Mouse (Mus musculus) spleen, adult 10 weeks (tissue): ENCODE measurements around the gene Sstr2. TPM values are rescaled to one million over a fixed set of nuclear protein-coding genes. Genes with fewer than 3 reads are reported as not detected.

Experiments
- polyA plus RNA-seq: library from polyadenylated mRNA; stranded (reverse); fragments of 350-450 nt; fragmentation: Illumina TruSeq; extraction: RNeasy Lipid Tissue Mini Kit (QIAGEN cat#74804); gene quantifications from one replicate; pipeline ENCODE4 v1.2.3, GENCODE M21; 2015; ENCODE audit warnings: low replicate concordance; ENCODE audit not compliant: insufficient read depth

Sstr2 gene
- not detected for polyA plus RNA-seq

DNA sequence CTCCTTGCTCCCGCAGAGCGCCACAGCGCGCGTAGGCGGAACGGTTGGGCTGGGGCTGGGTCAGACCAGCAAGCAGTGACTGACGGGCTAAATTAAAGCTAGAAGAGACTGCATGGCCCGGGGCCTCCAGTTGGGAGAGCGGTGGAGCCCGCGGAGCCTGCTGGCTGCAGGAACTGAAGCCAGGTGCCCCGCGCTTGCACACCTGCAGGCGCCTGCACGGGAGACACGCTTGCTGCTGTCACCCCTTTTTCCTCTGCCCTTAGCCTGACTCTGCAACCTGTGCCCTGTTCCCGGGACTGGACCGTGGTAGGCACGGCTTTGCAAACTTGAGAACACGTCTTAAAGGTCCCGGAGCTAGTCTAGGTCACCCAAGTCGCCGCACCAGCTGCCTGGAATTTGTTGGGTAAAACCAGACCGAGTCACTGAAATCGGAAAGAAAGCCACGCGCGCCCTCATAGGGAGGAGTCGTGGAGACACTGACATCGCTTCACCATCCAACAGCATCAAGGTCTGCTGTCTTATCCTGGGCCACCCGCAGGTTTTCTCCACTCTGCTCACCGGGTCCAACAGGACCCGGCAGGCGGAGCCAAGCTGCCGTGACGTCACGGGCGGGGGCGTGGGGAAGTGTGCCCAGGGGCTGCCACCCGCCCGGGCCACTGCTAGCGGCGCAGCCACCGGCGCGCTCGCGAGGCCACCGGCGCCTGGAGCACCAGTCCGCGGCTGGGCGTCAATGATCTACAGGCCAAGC lies at the start of gene Sstr2:
TSS of gene Sstr2 (plus strand) at position 671 of the 748 bp plus-strand sequence.

DNA sequence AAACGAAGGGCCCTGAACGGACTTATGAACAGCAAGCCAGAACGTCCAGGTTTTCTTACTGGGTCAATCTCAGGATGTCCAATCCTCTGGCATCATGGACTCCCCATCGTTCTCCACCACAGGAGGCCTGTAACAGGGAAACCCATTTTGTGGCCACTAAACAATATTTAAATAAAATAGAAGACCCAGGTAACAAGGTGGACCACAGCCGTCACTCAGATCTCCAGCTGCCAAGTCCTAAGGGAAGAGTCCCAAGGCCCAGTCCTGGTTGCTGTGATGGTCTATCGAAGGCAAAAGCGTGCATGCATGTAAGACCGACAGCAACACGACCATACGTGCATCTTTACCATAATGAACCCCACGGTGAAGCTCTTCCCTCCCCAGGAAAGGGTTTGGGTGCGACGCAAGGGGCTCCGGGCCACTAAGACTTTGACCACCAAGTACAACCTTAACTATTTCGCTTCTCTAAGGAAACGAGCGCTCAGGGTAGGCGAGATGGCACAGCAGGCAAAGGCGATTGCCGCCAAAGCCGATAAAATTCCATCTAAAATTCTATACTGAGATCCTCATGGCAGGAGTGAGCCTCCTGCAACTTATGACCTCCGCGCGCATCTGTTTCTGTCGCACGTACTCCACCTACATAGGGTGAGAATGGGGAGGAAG lies 29.7 kb downstream of the Sstr2 start, which contains the start of gene Cog1:
TSS of gene Cog1 (plus strand) at position 480 of the 663 bp plus-strand sequence.

GRCm38 (mm10) chr11:113649353-113650210 lies 30.4 kb downstream of the Sstr2 start, which contains the start of gene Slc39a11:
Gene Slc39a11 (minus strand): TSS chr11:113650079.

Other genes with a start within 250 kb of the Sstr2 start
- 25.7 TPM for gene Cog1, start 29.8 kb downstream of the Sstr2 start, polyA plus RNA-seq
- gene Slc39a11, start 30.7 kb downstream of the Sstr2 start, polyA plus RNA-seq: 7.6 TPM
- gene Fam104a, start 64.8 kb downstream of the Sstr2 start, polyA plus RNA-seq: 17.9 TPM
- gene D11Wsu47e, start 65.1 kb downstream of the Sstr2 start, polyA plus RNA-seq: 24.3 TPM
- not detected for gene Cpsf4l, start 90.7 kb downstream of the Sstr2 start, polyA plus RNA-seq
- gene Cdc42ep4, start 132.5 kb downstream of the Sstr2 start, polyA plus RNA-seq: 7.2 TPM